Mouse (Mus musculus): ENCODE data around the gene Brd4. TPM values are rescaled to one million over a fixed set of nuclear protein-coding genes. Genes with fewer than 3 reads are reported as not detected.

Gene Brd4
- polyA plus RNA-seq, 2 experiments, result 80.0 to 97.3 TPM

DNA sequence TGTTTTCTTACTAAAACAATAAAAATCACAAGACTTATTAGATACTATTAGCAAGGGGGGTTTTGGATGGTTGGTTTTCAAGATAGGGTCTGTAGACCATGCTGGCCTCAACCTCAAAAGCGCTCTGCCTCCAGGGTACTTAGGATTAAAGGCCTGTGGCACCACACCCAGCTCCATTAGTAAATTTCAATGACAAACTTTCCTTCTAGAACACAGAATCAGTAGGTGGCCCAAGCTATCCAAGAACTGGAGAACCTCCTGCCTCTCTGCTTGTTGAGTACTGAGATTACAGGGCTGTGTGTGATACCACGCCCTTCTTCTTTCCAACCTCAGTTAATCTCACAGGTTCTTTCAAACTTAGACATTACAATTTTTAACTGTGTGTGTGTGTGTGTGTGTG, 3.4 kb downstream of the Brd4 start:
- TF ChIP-seq POLR2A (IDR thresholded peaks at IDR 0.05; ENCODE audit: borderline replicate concordance, extremely low read depth, insufficient read depth, insufficient read length), result no peak
- Histone ChIP-seq H3K27ac (replicated peaks; ENCODE audit: low read depth, low read length) (no peak overlapping the region), H3K4me1 (ENCODE audit: control insufficient read depth, insufficient read depth, low read length) (peaks cover 21% of the 10 kb centered on the region), H3K27me3 (ENCODE audit: control insufficient read depth, insufficient read depth, low read length) (no peaks in the 10 kb centered on the region), H3K9me3 (ENCODE audit: control insufficient read depth, low read length) (no peaks in the 10 kb centered on the region), H3K36me3 (ENCODE audit: control insufficient read depth, insufficient read depth, low read length) (no peaks in the 10 kb centered on the region), H3K9ac (ENCODE audit: low read depth, low read length, severe bottlenecking) (no peak overlapping the region), H3K4me3 (replicated peaks; ENCODE audit: low read length) (no peak overlapping the region), H3K4me2 (replicated peaks; ENCODE audit: low read depth, low read length, severe bottlenecking) (no peak overlapping the region)
- WGBS, result 86% methylated on average over 2 of the region's 2 CpGs
- DNase-seq (ENCODE audit: low spot score), result no peak
- ATAC-seq (ENCODE audit: low FRiP score, low read depth), result no peak

DNA sequence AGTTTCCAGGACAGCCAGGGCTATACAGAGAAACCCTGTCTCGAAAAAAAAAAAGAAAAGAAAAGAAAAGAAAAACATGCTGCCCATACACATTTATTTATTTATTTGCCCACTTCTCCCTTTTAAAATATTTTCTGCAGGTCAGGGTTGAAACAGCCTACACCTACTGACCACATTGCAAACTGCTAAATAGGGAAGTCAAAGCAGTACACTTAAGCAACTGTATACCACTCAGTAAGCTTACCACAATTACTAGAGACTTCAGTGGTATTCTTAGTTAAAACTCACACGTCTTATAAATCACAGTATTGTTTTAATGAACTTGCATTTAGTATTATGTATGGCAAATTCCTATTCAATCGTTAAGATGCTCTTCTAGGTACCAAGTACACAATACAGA, 3.9 kb downstream of the Brd4 start:
- Histone ChIP-seq H3K4me2 (replicated peaks; ENCODE audit: low read depth, low read length, severe bottlenecking) (no peak overlapping the region), H3K27ac (replicated peaks; ENCODE audit: low read depth, low read length) (no peak overlapping the region), H3K9me3 (ENCODE audit: control insufficient read depth, low read length) (no peaks in the 10 kb centered on the region), H3K4me1 (ENCODE audit: control insufficient read depth, insufficient read depth, low read length) (peaks cover 21% of the 10 kb centered on the region), H3K4me3 (replicated peaks; ENCODE audit: low read length) (no peak overlapping the region), H3K27me3 (ENCODE audit: control insufficient read depth, insufficient read depth, low read length) (no peaks in the 10 kb centered on the region), H3K9ac (ENCODE audit: low read depth, low read length, severe bottlenecking) (no peak overlapping the region), H3K36me3 (ENCODE audit: control insufficient read depth, insufficient read depth, low read length) (no peaks in the 10 kb centered on the region)
- no peak for TF ChIP-seq POLR2A (IDR thresholded peaks at IDR 0.05; ENCODE audit: borderline replicate concordance, extremely low read depth, insufficient read depth, insufficient read length)
- 86% methylated on average over 3 of the region's 3 CpGs for WGBS
- no peak for DNase-seq (ENCODE audit: low spot score)
- no peak for ATAC-seq (ENCODE audit: low FRiP score, low read depth)

DNA sequence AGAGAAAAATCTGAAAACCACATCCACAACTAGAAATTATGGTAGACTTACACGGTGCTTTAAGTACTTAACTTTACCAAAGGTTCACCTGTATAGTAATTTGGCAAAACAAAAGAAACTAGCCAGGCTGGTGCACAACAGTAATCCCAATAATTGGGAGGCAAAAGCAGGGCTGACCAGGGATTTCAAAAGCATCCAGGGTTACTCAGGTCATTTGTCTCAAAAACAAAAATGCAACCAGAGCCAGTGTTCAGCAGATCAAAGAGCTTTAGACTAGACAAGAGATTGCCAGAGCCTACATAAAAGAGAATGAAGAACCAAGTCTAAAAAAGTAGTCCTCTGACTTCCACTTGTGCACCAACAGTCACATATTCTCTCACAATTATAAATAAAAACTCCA, 7.3 kb downstream of the Brd4 start:
- Histone ChIP-seq H3K36me3 (ENCODE audit: control insufficient read depth, insufficient read depth, low read length) (no peaks in the 10 kb centered on the region), H3K9ac (ENCODE audit: low read depth, low read length, severe bottlenecking) (no peak overlapping the region), H3K27ac (replicated peaks; ENCODE audit: low read depth, low read length) (no peak overlapping the region), H3K4me2 (replicated peaks; ENCODE audit: low read depth, low read length, severe bottlenecking) (no peak overlapping the region), H3K4me3 (replicated peaks; ENCODE audit: low read length) (no peak overlapping the region), H3K27me3 (ENCODE audit: control insufficient read depth, insufficient read depth, low read length) (no peaks in the 10 kb centered on the region), H3K9me3 (ENCODE audit: control insufficient read depth, low read length) (no peaks in the 10 kb centered on the region), H3K4me1 (ENCODE audit: control insufficient read depth, insufficient read depth, low read length) (peaks cover 9% of the 10 kb centered on the region)
- no peak for TF ChIP-seq POLR2A (IDR thresholded peaks at IDR 0.05; ENCODE audit: borderline replicate concordance, extremely low read depth, insufficient read depth, insufficient read length)
- DNase-seq (ENCODE audit: low spot score), result no peak
- no peak for ATAC-seq (ENCODE audit: low FRiP score, low read depth)
- WGBS, result 86% methylated on average over 1 of the region's 1 CpGs

DNA sequence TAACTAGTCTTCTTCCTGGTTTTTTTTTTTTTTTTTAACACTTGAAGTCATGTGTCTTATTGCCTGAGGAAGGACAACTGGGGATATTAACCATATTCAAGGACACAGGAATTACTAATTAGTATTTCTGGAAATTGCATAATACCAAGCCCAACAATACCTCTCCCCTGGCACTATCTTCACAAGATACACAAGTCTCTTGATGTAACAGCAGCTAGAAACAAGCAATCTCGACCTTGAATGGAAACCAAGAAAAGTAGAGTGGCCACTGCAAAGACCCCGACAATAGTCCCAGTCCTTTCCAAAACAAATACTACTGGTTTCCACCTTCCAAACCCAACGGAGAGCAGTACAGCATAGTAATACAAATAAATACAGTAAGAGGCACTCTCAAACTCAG, 9.0 kb downstream of the Brd4 start:
- H3K9ac ChIP-seq (ENCODE audit: low read depth, low read length, severe bottlenecking), result no peak overlapping the region
- no peaks in the 10 kb centered on the region for H3K36me3 ChIP-seq (ENCODE audit: control insufficient read depth, insufficient read depth, low read length)
- H3K9me3 ChIP-seq (ENCODE audit: control insufficient read depth, low read length), result no peaks in the 10 kb centered on the region
- TF ChIP-seq POLR2A (IDR thresholded peaks at IDR 0.05; ENCODE audit: borderline replicate concordance, extremely low read depth, insufficient read depth, insufficient read length), result no peak
- H3K4me2 ChIP-seq (replicated peaks; ENCODE audit: low read depth, low read length, severe bottlenecking), result no peak overlapping the region
- ATAC-seq (ENCODE audit: low FRiP score, low read depth), result no peak
- DNase-seq (ENCODE audit: low spot score), result no peak
- H3K4me3 ChIP-seq (replicated peaks; ENCODE audit: low read length), result no peak overlapping the region
- H3K4me1 ChIP-seq (ENCODE audit: control insufficient read depth, insufficient read depth, low read length), result no peaks in the 10 kb centered on the region
- H3K27ac ChIP-seq (replicated peaks; ENCODE audit: low read depth, low read length), result no peak overlapping the region
- no peaks in the 10 kb centered on the region for H3K27me3 ChIP-seq (ENCODE audit: control insufficient read depth, insufficient read depth, low read length)
- 84% methylated on average over 3 of the region's 3 CpGs for WGBS

DNA sequence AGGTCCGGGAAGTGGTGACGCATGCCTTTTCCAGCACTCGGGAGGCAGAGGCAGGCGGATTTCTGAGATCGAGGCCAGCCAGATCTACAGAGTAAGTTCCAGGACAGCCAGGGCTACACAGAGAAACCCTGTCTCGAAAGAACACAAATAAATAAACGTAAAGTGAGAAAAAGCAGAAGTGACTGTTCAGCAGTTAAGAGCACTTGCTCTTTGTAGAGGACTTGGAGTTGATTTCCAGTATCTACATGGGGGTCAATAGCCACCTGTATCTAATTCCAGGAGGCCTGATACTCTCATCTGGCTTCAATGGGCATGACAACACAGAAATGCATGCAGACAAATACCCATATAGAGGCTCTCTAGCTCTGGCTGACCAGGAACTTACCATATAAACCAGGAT, 15.4 kb downstream of the Brd4 start:
- Histone ChIP-seq H3K9ac (ENCODE audit: low read depth, low read length, severe bottlenecking) (no peak overlapping the region), H3K4me2 (replicated peaks; ENCODE audit: low read depth, low read length, severe bottlenecking) (no peak overlapping the region), H3K4me3 (replicated peaks; ENCODE audit: low read length) (no peak overlapping the region), H3K27ac (replicated peaks; ENCODE audit: low read depth, low read length) (no peak overlapping the region), H3K4me1 (ENCODE audit: control insufficient read depth, insufficient read depth, low read length) (no peaks in the 10 kb centered on the region), H3K36me3 (ENCODE audit: control insufficient read depth, insufficient read depth, low read length) (peaks cover 3% of the 10 kb centered on the region; the same call in 1 of the 2 replicates), H3K27me3 (ENCODE audit: control insufficient read depth, insufficient read depth, low read length) (no peaks in the 10 kb centered on the region), H3K9me3 (ENCODE audit: control insufficient read depth, low read length) (no peaks in the 10 kb centered on the region)
- WGBS, result 91% methylated on average over 7 of the region's 7 CpGs
- DNase-seq (ENCODE audit: low spot score) (no peak), ATAC-seq (ENCODE audit: low FRiP score, low read depth) (no peak)
- no peak for TF ChIP-seq POLR2A (IDR thresholded peaks at IDR 0.05; ENCODE audit: borderline replicate concordance, extremely low read depth, insufficient read depth, insufficient read length)

DNA sequence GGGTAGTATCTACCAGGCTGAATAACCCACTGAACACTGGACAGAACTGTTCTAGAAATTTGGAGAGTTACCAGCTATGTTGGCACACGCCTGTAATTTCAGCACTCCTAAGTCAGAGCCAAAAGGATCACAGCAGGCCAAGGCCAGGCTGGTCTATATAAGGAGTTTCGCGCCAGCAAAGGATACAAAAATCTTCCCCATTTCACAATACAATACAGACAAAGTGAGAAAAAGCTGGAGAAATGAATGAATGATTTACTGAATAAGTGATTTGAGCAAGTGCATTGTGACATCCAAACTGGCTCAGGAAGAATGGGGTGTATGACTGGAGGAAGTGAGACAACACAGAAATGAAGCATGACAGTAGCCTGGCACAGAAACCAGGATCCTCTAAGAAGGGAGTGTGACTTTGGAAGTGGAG, 16.0 kb downstream of the Brd4 start:
- no peak overlapping the region for H3K4me2 ChIP-seq (replicated peaks; ENCODE audit: low read depth, low read length, severe bottlenecking)
- H3K27me3 ChIP-seq (ENCODE audit: control insufficient read depth, insufficient read depth, low read length), result no peaks in the 10 kb centered on the region
- ATAC-seq (ENCODE audit: low FRiP score, low read depth) (no peak), DNase-seq (ENCODE audit: low spot score) (no peak)
- H3K9me3 ChIP-seq (ENCODE audit: control insufficient read depth, low read length), result no peaks in the 10 kb centered on the region
- H3K27ac ChIP-seq (replicated peaks; ENCODE audit: low read depth, low read length), result no peak overlapping the region
- no peak for TF ChIP-seq POLR2A (IDR thresholded peaks at IDR 0.05; ENCODE audit: borderline replicate concordance, extremely low read depth, insufficient read depth, insufficient read length)
- H3K4me3 ChIP-seq (replicated peaks; ENCODE audit: low read length), result no peak overlapping the region
- H3K9ac ChIP-seq (ENCODE audit: low read depth, low read length, severe bottlenecking), result no peak overlapping the region
- no peaks in the 10 kb centered on the region; the same call in 1 of the 2 replicates for H3K4me1 ChIP-seq (ENCODE audit: control insufficient read depth, insufficient read depth, low read length)
- WGBS, result 92% methylated on average over 3 of the region's 3 CpGs
- peaks cover 3% of the 10 kb centered on the region; the same call in 1 of the 2 replicates for H3K36me3 ChIP-seq (ENCODE audit: control insufficient read depth, insufficient read depth, low read length)
